Mouse (Mus musculus) forebrain, embryonic 12.5 days (tissue): ENCODE data around the gene Fut8. TPM values are rescaled to one million over a fixed set of nuclear protein-coding genes. Genes with fewer than 3 reads are reported as not detected.

Source experiments
- ATAC-seq: fragments of 200-750 bp; cut with Nextera tagmentation; 2 replicates; pipeline ENCODE4 v1.8.0; 2017; ENCODE audit warnings: moderate TSS enrichment; ENCODE audit not compliant: low FRiP score
- H3K27ac ChIP-seq: fragments of 300-500 bp; sonication (generic); 2 replicates; pipeline ENCODE4 v1.5.1; 2016; ENCODE audit warnings: mild to moderate bottlenecking
- H3K27me3 ChIP-seq: fragments of 300-500 bp; sonication (generic); 2 replicates; pipeline ENCODE4 v1.6.1; 2016; ENCODE audit warnings: mild to moderate bottlenecking
- H3K36me3 ChIP-seq: fragments of 300-500 bp; sonication (generic); replicated peaks from 2 replicates; pipeline ENCODE4 v1.6.1; 2016; ENCODE audit warnings: mild to moderate bottlenecking
- H3K4me1 ChIP-seq: fragments of 300-500 bp; sonication (generic); 2 replicates; pipeline ENCODE4 v1.6.1; 2016
- H3K4me2 ChIP-seq: fragments of 300-500 bp; sonication (generic); 2 replicates; pipeline ENCODE4 v1.6.1; 2016; ENCODE audit warnings: mild to moderate bottlenecking, moderate library complexity
- H3K4me3 ChIP-seq: fragments of 300-500 bp; sonication (generic); replicated peaks from 2 replicates; pipeline ENCODE4 v1.5.1; 2016; ENCODE audit warnings: mild to moderate bottlenecking
- H3K9ac ChIP-seq: fragments of 300-500 bp; sonication (generic); 2 replicates; pipeline ENCODE4 v1.6.1; 2016; ENCODE audit warnings: mild to moderate bottlenecking
- H3K9me3 ChIP-seq: fragments of 300-500 bp; sonication (generic); 2 replicates; pipeline ENCODE4 v1.6.1; 2016
- WGBS: fragments of 180-500 bp; shearing (Covaris S2); methylation state at CpG from one replicate; pipeline ENCODE4 v1.1.7; 2016; 5-methylcytosine and 5-hydroxymethylcytosine counted together
- polyA plus RNA-seq: library from polyadenylated mRNA; unstranded; fragments of >200 nt; fragmentation: Nextera tagmentation; extraction: Ambion mirVana; gene quantifications from 2 replicates; pipeline ENCODE4 v1.2.1, GENCODE M21; 2016

The Fut8 gene
- polyA plus RNA-seq, 1 experiment from 2014 or later: 38.7 TPM

- Histone ChIP-seq H3K9me3 (no peaks in the 10 kb centered on the region), H3K9ac (no peak overlapping the region), H3K36me3 (no peaks in the 10 kb centered on the region), H3K27ac (no peak overlapping the region), H3K4me1 (no peaks in the 10 kb centered on the region), H3K27me3 (no peaks in the 10 kb centered on the region; the same call in 1 of the 2 replicates), H3K4me3 (no peak overlapping the region), H3K4me2 (no peak overlapping the region)
- WGBS: 90% methylated on average over 3 of the region's 3 CpGs
- ATAC-seq: no peak
Observed at GRCm38 (mm10) chr12:77491478-77491877, 253.6 kb downstream of the Fut8 start.

GRCm38 (mm10) chr12:77495781-77496180, 257.9 kb downstream of the Fut8 start:
- no peak for ATAC-seq
- WGBS: 97% methylated on average over 1 of the region's 1 CpGs
- no peak overlapping the region for H3K27ac ChIP-seq
- H3K36me3 ChIP-seq: no peaks in the 10 kb centered on the region
- H3K27me3 ChIP-seq: no peaks in the 10 kb centered on the region
- H3K4me1 ChIP-seq: no peaks in the 10 kb centered on the region
- no peak overlapping the region for H3K4me3 ChIP-seq
- H3K9me3 ChIP-seq: no peaks in the 10 kb centered on the region
- no peak overlapping the region for H3K9ac ChIP-seq
- no peak overlapping the region for H3K4me2 ChIP-seq

- Histone ChIP-seq H3K9me3 (no peaks in the 10 kb centered on the region), H3K9ac (no peak overlapping the region), H3K27ac (no peak overlapping the region), H3K27me3 (no peaks in the 10 kb centered on the region), H3K4me1 (no peaks in the 10 kb centered on the region), H3K4me2 (no peak overlapping the region), H3K4me3 (no peak overlapping the region), H3K36me3 (no peaks in the 10 kb centered on the region)
- no peak for ATAC-seq
- 72% methylated on average over 2 of the region's 2 CpGs for WGBS
Observed at GRCm38 (mm10) chr12:77498153-77498552, 260.2 kb downstream of the Fut8 start.

GRCm38 (mm10) chr12:77500439-77501055, 262.6 kb downstream of the Fut8 start:
- Histone ChIP-seq H3K4me3 (no peak overlapping the region), H3K4me2 (no peak overlapping the region), H3K36me3 (no peaks in the 10 kb centered on the region), H3K9me3 (no peaks in the 10 kb centered on the region), H3K4me1 (no peaks in the 10 kb centered on the region), H3K9ac (no peak overlapping the region), H3K27me3 (no peaks in the 10 kb centered on the region), H3K27ac (no peak overlapping the region)
- 75% methylated on average over 5 of the region's 5 CpGs for WGBS
- ATAC-seq: no peak

GRCm38 (mm10) chr12:77501466-77502240, 263.7 kb downstream of the Fut8 start:
- H3K9me3 ChIP-seq: no peaks in the 10 kb centered on the region
- no peak overlapping the region for H3K4me2 ChIP-seq
- H3K27ac ChIP-seq: no peak overlapping the region
- WGBS: 63% methylated on average over 7 of the region's 7 CpGs
- no peak for ATAC-seq
- H3K27me3 ChIP-seq: no peaks in the 10 kb centered on the region
- no peaks in the 10 kb centered on the region for H3K4me1 ChIP-seq
- H3K36me3 ChIP-seq: no peaks in the 10 kb centered on the region
- H3K4me3 ChIP-seq: no peak overlapping the region
- H3K9ac ChIP-seq: no peak overlapping the region

GRCm38 (mm10) chr12:77502243-77502642, 264.3 kb downstream of the Fut8 start:
- Histone ChIP-seq H3K27me3 (no peaks in the 10 kb centered on the region), H3K4me1 (no peaks in the 10 kb centered on the region), H3K4me3 (no peak overlapping the region), H3K27ac (no peak overlapping the region), H3K9me3 (no peaks in the 10 kb centered on the region), H3K9ac (no peak overlapping the region), H3K36me3 (no peaks in the 10 kb centered on the region), H3K4me2 (no peak overlapping the region)
- ATAC-seq: no peak
- 92% methylated on average over 3 of the region's 3 CpGs for WGBS

GRCm38 (mm10) chr12:77505431-77505830, 267.5 kb downstream of the Fut8 start:
- Histone ChIP-seq H3K27ac (no peak overlapping the region), H3K36me3 (no peaks in the 10 kb centered on the region), H3K4me3 (no peak overlapping the region), H3K27me3 (no peaks in the 10 kb centered on the region), H3K9ac (no peak overlapping the region), H3K4me2 (no peak overlapping the region), H3K4me1 (no peaks in the 10 kb centered on the region), H3K9me3 (no peaks in the 10 kb centered on the region)
- WGBS: 93% methylated on average over 2 of the region's 2 CpGs
- ATAC-seq: no peak

GRCm38 (mm10) chr12:77507770-77508169, 269.8 kb downstream of the Fut8 start:
- Histone ChIP-seq H3K9me3 (no peaks in the 10 kb centered on the region), H3K4me1 (no peaks in the 10 kb centered on the region), H3K27me3 (no peaks in the 10 kb centered on the region), H3K36me3 (no peaks in the 10 kb centered on the region), H3K27ac (no peak overlapping the region), H3K4me3 (no peak overlapping the region), H3K4me2 (no peak overlapping the region), H3K9ac (no peak overlapping the region)
- no peak for ATAC-seq
- 94% methylated on average over 24 of the region's 24 CpGs for WGBS

GRCm38 (mm10) chr12:77510758-77511157, 272.8 kb downstream of the Fut8 start:
- Histone ChIP-seq H3K4me3 (no peak overlapping the region), H3K9me3 (no peaks in the 10 kb centered on the region), H3K9ac (no peak overlapping the region), H3K27ac (no peak overlapping the region), H3K36me3 (no peaks in the 10 kb centered on the region), H3K4me1 (no peaks in the 10 kb centered on the region), H3K27me3 (no peaks in the 10 kb centered on the region), H3K4me2 (no peak overlapping the region)
- 82% methylated on average over 7 of the region's 7 CpGs for WGBS
- ATAC-seq: no peak

- Histone ChIP-seq H3K9me3 (no peaks in the 10 kb centered on the region), H3K9ac (no peak overlapping the region), H3K4me2 (no peak overlapping the region), H3K4me3 (no peak overlapping the region), H3K4me1 (no peaks in the 10 kb centered on the region), H3K36me3 (no peaks in the 10 kb centered on the region), H3K27me3 (no peaks in the 10 kb centered on the region), H3K27ac (no peak overlapping the region)
- no peak for ATAC-seq
- 80% methylated on average over 9 of the region's 9 CpGs for WGBS
Observed at GRCm38 (mm10) chr12:77511206-77511605, 273.3 kb downstream of the Fut8 start.

- no peak overlapping the region for H3K27ac ChIP-seq
- H3K4me3 ChIP-seq: no peak overlapping the region
- H3K4me2 ChIP-seq: no peak overlapping the region
- no peak overlapping the region for H3K9ac ChIP-seq
- H3K36me3 ChIP-seq: no peaks in the 10 kb centered on the region
- H3K9me3 ChIP-seq: no peaks in the 10 kb centered on the region
- ATAC-seq: no peak
- H3K4me1 ChIP-seq: no peaks in the 10 kb centered on the region
- H3K27me3 ChIP-seq: no peaks in the 10 kb centered on the region
- 81% methylated on average over 3 of the region's 3 CpGs for WGBS
Observed at GRCm38 (mm10) chr12:77511631-77512030, 273.7 kb downstream of the Fut8 start.

- Histone ChIP-seq H3K27ac (no peak overlapping the region), H3K36me3 (no peaks in the 10 kb centered on the region), H3K4me2 (no peak overlapping the region), H3K9me3 (no peaks in the 10 kb centered on the region), H3K4me1 (no peaks in the 10 kb centered on the region), H3K9ac (no peak overlapping the region), H3K4me3 (no peak overlapping the region), H3K27me3 (no peaks in the 10 kb centered on the region)
- 84% methylated on average over 6 of the region's 6 CpGs for WGBS
- no peak for ATAC-seq
Observed at GRCm38 (mm10) chr12:77516805-77517204, 278.9 kb downstream of the Fut8 start.

- no peaks in the 10 kb centered on the region for H3K9me3 ChIP-seq
- no peak overlapping the region for H3K4me2 ChIP-seq
- 80% methylated on average over 12 of the region's 12 CpGs for WGBS
- no peak overlapping the region for H3K9ac ChIP-seq
- no peak overlapping the region for H3K27ac ChIP-seq
- no peak for ATAC-seq
- H3K36me3 ChIP-seq: no peaks in the 10 kb centered on the region
- H3K27me3 ChIP-seq: no peaks in the 10 kb centered on the region
- no peaks in the 10 kb centered on the region for H3K4me1 ChIP-seq
- H3K4me3 ChIP-seq: no peak overlapping the region
Observed at GRCm38 (mm10) chr12:77517691-77518090, 279.8 kb downstream of the Fut8 start.
